Mouse (Mus musculus) thymus, adult 2 months (tissue): ENCODE measurements around the gene Lgals1.

Experiments used
- CTCF ChIP-seq: fragments of 200-500 bp; IDR thresholded peaks from 2 replicates; pipeline ENCODE4 v1.5.1; 2012; ENCODE audit warnings: mild to moderate bottlenecking, control low read depth, low read length, moderate library complexity, borderline replicate concordance; ENCODE audit not compliant: control insufficient read depth, poor library complexity, insufficient read depth; ENCODE audit errors: extremely low read depth
- POLR2A ChIP-seq: fragments of 200-500 bp; IDR thresholded peaks from 2 replicates; pipeline ENCODE4 v1.6.1; 2012; ENCODE audit warnings: mild to moderate bottlenecking, low read length, control low read depth, moderate library complexity; ENCODE audit not compliant: control insufficient read depth, poor library complexity, insufficient read depth; ENCODE audit errors: extremely low read depth

GRCm38 (mm10) chr15:78889401-78889853 is 37.1 kb upstream of the Lgals1 start:
- TF ChIP-seq CTCF (no peak), POLR2A (no peak)
